In genomic region chr12:85865526-85865925, GRCm38 (mm10) we compare ENCODE assay signal across 10 mouse cellular contexts. TPM values are rescaled to one million over a fixed set of nuclear protein-coding genes. Genes with fewer than 3 reads are reported as not detected.
DNase-seq lines count a peak whose midpoint lies in the region; ATAC-seq and TF ChIP-seq lines count a peak whose summit lies in the region.
"Had no signal": no experiment of that assay in that cellular context is flagged by ENCODE, and none has a peak within 500 bp of the region (broad histone marks: within the 10 kb centered on the region; RNA-seq: fewer than 3 reads in every experiment).

No protein-coding gene starts in this region.

- H3K79me2 ChIP-seq in liver, adult 2 months (ENCODE audit: control insufficient read depth, insufficient read depth, low read length), result no peaks in the 10 kb centered on the region

- TF ChIP-seq POLR2A in liver, adult 2 months (IDR thresholded peaks at IDR 0.05; ENCODE audit: extremely low read depth, insufficient read depth, low read length), result no peak

- ATAC-seq in frontal cortex, adult (ENCODE audit: low TSS enrichment), result peak; percentile 67; the same call in 1 of the 2 replicates
- ATAC-seq in neutrophil, adult 5-6 weeks (ENCODE audit: extremely low read depth, insufficient number of reproducible peaks, low FRiP score, poor library complexity, severe bottlenecking), result peak; percentile 39; the same call in 1 of the 2 replicates

- WGBS in liver, adult 2 months, result 93% methylated on average over 3 of the region's 3 CpGs

- H3K27ac ChIP-seq in liver, adult 2 months (replicated peaks; ENCODE audit: insufficient read depth, low read depth, low read length), result no peak overlapping the region
- H3K27ac ChIP-seq: embryonic facial prominence, embryonic 12.5 days; heart, embryonic 15.5 days had no signal

- no peaks in the 10 kb centered on the region for H3K27me3 ChIP-seq in liver, adult 2 months (ENCODE audit: control insufficient read depth, insufficient read depth, low read length)
- H3K27me3 ChIP-seq: embryonic facial prominence, embryonic 12.5 days; heart, embryonic 15.5 days had no signal

- no peak overlapping the region for H3K4me3 ChIP-seq in liver, adult 2 months (ENCODE audit: insufficient read depth, low read depth, low read length)
- H3K4me3 ChIP-seq: embryonic facial prominence, embryonic 12.5 days; heart, embryonic 15.5 days had no signal

- no peak for TF ChIP-seq CTCF in liver, adult 2 months (IDR thresholded peaks at IDR 0.05; ENCODE audit: low read depth, low read length)

- peaks cover 11% of the 10 kb centered on the region for H3K36me3 ChIP-seq in liver, adult 2 months (ENCODE audit: control insufficient read depth, insufficient read depth, low read length)
- H3K36me3 ChIP-seq: embryonic facial prominence, embryonic 12.5 days had no signal

- no peak overlapping the region for H3K9ac ChIP-seq in liver, adult 2 months (ENCODE audit: low read depth, low read length)
- H3K9ac ChIP-seq: embryonic facial prominence, embryonic 12.5 days; heart, embryonic 15.5 days had no signal

- H3K4me1 ChIP-seq in liver, adult 2 months (ENCODE audit: control insufficient read depth, insufficient read depth, low read length), result no peaks in the 10 kb centered on the region

- DNase-seq in frontal cortex, postnatal 25 days (ENCODE audit: low spot score in 2 of 2), result no peak
- DNase-seq in liver, adult 2 months (ENCODE audit: extremely low read depth, low read depth, low spot score), result peak; percentile 8
- no peak for DNase-seq in liver
- DNase-seq in Muller cell, postnatal 12 days (ENCODE audit: inconsistent ontology term), result peak; percentile 35
- DNase-seq in ovary, postnatal 36 days (ENCODE audit: low spot score), result no peak
- no peak for DNase-seq in urinary bladder, postnatal 14 days (ENCODE audit: low spot score)

RNA-seq across cellular contexts. Expression of gene Ttll5, which starts 41.1 kb away (rescaled TPM):
- 12.1 and 13.1 TPM in 2 replicates for total RNA-seq in liver, adult 2 months (2014; rRNA removed)
- polyA plus RNA-seq in liver, adult 2 months (2012; rRNA removed), result 6.7 and 7.6 TPM in 2 replicates
- total RNA-seq in neutrophil, adult 5-6 weeks (2017), result 17.6 and 28.7 TPM in 2 replicates

RNA-seq across cellular contexts. Expression of gene Erg28, which starts 41.2 kb away (rescaled TPM):
- total RNA-seq in liver, adult 2 months (2014; rRNA removed), result 87.0 and 90.1 TPM in 2 replicates
- polyA plus RNA-seq in liver, adult 2 months (2012; rRNA removed), result 127 and 130 TPM in 2 replicates
- 22.7 and 25.4 TPM in 2 replicates for total RNA-seq in neutrophil, adult 5-6 weeks (2017)

Comparison
In these comparisons a context has a peak if more than half of its experiments do, and no peak if none do; other contexts are left out.
1. DNase-seq: peak in liver, adult 2 months (single experiment) and Muller cell, postnatal 12 days (single experiment); none in frontal cortex, postnatal 25 days (0 of 2), liver (single experiment), ovary, postnatal 36 days (single experiment) and urinary bladder, postnatal 14 days (single experiment).